Mouse (Mus musculus) bone marrow macrophage, adult 2 months (primary cell): Measurements from ENCODE around the gene Sfxn5.

Experiments used
- CTCF ChIP-seq: IDR thresholded peaks from 2 replicates; pipeline ENCODE4 v1.5.1; 2012; ENCODE audit warnings: low read depth, mild to moderate bottlenecking, low read length, moderate library complexity
- POLR2A ChIP-seq: IDR thresholded peaks from 2 replicates; pipeline ENCODE4 v1.6.1; 2012; ENCODE audit warnings: mild to moderate bottlenecking, low read depth, low read length, borderline replicate concordance

GRCm38 (mm10) chr6:85288193-85288857, 44.9 kb downstream of the Sfxn5 start:
- TF ChIP-seq POLR2A = no peak
- TF ChIP-seq CTCF = no peak
